Mouse (Mus musculus) v-Abl transformed pro-B cells (cell line): Measurements from ENCODE around the gene H2afy2.

Source experiments
- in situ Hi-C, 2 experiments: fragments of 400-800 bp; cut with MboI; formaldehyde crosslinking; loops; one replicate each; pipeline ENCODE4 v1.15.1; 2025; ENCODE audit not compliant: unreplicated experiment in 2 of 2

H2afy2 gene

DNA sequence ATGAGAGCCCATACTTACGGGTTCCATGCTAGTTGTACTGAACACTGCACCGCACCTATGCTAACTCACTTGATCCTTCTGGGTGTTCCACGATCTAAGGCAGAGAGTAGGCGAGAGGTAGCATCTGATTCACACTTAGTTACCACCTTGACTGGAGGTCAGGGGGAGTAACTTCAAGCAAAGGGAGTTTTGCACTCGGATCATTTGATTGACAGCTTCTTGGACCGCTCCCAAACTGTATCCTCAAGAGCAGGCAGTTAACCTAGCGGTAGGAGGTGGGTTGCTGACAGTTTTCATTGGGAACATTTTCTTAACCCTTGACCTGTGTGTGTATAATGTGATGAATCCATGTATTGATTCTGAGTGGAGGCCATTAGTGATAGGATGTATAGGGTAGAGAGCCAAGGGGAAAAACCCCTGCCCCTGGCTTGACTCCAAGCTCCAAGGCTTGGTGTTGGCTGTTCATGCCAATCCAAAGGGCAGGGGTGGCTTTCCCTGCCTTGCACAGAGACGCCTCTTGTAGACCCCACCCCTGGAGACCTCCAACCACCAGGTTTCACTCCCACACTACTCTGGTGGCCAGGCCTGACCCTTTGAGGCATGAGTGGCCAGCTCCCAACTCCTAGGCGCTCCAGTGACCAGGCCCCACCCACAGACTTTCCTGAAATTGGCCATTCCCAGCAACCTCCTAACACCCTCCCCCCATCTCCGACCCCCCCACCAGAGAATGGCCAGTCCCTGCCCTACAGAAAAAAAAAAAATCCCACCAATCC, 3.8 kb upstream of the H2afy2 start:
- in situ Hi-C loops = no loop called here

DNA sequence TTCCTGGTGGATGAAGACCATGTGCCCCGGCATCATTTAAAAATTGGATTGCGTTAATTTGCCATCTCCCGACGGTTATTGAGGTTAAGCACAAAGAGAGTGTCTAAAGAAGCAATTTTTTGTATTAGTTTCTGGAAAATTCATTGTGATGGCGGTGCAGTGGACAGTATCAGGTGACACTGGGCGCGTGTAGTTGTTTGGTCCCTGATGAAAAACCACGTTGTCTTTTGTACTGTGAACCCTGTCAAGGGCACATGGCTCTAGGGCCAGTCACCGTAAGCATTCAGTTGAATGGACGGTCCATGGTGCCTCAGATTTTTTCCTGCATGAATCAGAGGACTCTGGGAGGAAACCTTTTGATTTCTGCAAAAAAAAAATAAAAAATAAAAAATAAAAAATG, 467 bp upstream of the H2afy2 start:
- in situ Hi-C loops = no loop called here

DNA sequence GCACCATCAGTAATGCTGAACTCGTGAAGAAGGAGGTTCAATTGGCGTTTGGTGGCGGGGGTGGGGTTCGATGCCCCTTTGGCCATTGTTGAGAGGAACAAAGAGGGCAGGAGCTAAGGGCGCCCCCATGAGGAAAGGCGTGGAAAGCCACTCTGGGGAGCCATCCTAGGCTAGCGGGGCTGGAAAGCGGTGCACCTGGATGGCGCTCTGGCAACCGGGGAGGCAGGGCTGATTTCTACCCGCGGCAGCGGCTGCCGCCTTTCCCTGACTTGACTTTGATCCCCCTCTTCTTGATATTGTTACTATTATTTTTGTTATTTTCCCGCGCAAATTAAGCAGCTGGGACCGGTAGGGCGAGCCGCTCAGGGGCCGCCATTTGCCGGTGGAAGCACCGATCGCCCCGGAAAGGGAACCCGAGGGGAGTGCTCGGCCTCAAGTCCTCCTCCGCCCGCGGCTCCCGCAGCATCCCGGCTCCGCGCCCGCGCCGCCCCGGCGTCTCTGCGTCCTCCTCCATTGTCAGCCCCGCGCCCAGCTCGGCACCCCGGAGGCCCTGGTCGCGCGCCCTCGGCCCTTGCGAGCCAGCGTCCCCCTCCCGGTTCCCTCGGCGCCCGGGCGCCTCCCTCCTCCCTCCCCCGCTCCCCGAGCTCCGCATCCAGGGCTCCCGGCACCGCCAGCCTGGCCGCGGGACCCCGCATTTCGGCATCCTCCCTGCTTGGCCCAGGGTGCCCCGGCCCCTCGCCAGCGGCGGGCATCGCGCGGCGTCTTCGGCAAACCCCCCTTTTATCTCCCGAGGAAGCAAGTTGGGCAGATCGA, 942 bp downstream of the H2afy2 start:
- in situ Hi-C loops = no loop called here

DNA sequence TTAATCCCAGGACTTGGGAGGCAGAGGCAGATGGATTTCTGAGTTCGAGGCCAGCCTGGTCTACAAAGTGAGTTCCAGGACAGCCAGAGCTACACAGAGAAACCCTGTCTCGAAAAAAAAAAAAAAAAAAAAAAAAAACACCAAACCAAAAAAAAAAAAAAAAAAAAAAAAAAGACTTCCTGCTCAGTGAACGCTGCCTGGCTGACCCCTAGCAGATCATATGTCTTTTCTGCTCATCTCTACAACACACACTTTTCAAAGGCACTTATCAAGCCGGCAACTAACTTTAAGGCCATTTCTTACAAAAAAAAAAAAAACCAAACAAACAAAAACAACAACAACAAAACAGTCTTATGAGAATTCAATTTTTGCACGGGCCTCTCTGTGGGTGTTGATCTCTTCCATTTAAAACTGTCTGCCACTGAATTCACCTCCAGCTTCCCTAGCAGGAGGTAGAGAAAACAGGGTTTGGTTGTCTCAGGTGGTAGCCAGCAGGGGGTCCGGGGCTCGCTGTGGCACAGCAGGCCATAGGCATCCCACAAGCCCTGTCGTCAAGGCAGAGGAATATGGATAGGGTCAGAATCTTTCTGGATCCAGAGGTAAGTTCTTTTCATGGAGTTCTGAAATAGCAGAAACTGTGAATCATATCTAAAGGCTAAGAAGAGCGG, 2.4 kb downstream of the H2afy2 start:
- in situ Hi-C loops = no loop called here

DNA sequence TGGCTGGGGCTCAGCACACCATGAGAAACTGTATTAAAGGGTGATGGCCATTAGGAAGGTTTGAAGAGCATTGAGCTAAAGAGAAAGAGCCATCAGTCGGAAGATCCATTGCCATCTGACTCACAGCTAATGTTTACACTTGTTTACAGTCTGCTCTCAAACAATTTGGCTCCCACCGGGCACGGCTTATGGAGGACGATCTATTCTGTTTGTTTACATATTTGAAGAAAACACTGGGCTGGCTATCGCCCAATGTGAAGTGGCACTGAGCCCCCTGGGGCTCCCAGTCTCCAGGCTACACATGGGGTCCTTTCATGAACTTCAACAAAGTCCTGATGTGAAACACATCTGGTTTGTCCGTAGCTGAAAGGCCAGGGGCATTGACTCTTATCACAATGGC, 17.1 kb downstream of the H2afy2 start:
- in situ Hi-C loops = no loop called here

DNA sequence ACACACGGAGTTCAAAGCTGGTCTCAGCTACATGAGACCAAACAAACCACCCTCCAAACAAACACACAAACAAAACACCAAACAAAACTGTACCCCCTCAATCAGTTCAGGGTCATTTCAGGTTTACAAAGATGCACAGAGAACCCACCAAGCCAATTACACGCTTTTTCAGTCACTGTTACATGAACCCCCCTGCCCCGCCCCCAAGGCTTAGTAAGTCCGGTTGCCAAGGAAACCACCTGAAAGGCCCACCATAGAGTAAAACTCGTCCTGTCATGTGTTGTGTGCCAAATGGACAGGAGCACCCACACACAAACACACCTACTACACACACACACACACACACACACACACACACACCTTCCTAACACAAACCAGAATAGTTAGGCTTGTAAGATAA, 18.4 kb downstream of the H2afy2 start:
- in situ Hi-C loops = no loop called here

DNA sequence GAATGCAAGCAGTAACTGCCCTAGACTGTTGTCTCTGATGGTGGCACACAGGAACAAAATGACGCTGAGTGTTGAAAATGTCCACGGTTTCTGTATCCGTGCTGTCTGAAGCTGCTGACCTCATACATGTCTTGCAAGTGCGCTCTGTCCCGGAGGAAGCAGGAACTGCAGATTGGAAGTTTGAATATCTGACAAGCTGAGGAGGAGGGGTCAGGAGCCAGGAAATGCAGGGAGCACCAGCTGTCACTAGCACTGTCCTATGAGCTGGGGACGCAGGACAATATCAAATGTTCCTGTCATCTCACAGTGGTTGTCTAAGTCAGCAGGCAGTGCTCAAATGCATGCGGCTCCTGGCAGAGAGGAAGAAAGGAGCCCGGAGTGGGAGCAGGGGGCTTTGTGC, 19.3 kb downstream of the H2afy2 start:
- in situ Hi-C loops = no loop called here

DNA sequence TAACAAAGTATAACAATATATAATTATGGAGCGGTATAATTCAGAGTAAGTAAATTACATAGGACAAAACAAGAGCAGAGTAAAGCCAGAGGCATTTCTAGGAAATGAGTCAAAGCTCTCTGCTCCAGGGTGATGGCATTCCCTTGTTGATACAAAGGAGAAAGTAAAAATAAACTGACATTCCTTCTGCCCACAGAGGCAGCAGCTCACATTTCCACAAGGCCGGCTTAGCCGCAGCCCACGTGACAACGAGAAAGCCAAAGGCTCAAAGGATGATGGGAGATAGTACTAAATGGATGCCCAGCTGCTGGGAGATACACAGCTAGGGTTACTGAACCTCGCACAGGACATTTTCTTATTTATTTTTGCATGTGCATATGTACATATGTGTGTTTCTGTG, 24.1 kb downstream of the H2afy2 start:
- in situ Hi-C loops = no loop called here

DNA sequence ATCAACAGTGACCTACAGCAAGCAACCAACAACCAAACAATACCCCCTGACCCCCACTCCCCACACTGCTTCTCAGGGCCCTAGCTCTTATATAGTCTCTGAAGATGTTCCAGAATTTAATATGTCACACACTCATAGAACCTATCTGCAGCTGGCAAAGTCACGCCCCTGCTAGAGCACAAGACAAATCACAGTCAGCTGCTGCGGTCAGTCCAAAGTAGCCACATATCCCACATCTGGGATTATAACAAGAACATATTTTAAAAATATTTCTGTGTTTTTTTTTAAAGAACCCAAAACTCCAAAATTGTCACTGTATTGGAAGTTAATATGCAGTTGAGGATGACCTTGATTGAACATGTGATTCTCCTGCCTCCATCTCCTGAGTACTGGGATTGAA, 25.0 kb downstream of the H2afy2 start:
- in situ Hi-C loops = no loop called here

DNA sequence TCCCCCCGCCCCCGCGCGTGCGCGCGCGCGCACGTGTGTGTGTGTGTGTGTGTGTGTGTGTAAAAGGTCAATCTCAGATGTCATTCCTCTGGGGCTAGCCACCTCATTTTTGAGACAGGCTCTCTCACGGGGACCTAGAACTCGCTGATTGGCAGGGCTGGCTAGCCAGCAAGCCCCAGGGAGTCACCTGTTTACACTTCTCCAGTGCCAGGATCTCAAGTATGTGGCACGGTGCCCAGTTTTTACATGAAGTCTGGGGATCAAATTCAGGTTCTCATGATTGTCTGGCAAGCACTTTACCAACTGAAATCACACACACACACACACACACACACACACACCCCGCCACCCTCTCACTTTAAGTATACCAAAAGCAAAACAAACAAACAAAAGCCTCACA, 26.9 kb downstream of the H2afy2 start:
- in situ Hi-C loops = no loop called here

DNA sequence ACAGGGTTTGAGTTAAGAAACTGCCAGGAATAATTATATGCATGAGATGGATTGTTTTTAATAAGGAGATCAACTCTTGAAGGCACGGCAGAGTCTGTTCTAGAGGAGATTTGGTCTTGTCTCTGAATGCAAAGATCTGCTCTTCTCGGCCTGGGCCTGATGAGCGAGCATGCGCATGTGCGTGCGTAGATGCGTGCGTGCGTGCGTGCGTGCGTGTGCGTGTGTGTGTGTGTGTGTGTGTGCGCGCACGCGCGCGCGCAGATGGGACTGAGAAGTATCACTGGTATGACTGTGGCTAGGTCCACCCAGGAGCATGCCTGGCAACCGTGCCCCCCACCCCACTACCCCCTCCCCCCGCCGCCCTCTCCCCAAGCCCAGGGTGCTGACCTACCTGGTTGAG, 30.9 kb downstream of the H2afy2 start:
- in situ Hi-C loops = no loop called here

DNA sequence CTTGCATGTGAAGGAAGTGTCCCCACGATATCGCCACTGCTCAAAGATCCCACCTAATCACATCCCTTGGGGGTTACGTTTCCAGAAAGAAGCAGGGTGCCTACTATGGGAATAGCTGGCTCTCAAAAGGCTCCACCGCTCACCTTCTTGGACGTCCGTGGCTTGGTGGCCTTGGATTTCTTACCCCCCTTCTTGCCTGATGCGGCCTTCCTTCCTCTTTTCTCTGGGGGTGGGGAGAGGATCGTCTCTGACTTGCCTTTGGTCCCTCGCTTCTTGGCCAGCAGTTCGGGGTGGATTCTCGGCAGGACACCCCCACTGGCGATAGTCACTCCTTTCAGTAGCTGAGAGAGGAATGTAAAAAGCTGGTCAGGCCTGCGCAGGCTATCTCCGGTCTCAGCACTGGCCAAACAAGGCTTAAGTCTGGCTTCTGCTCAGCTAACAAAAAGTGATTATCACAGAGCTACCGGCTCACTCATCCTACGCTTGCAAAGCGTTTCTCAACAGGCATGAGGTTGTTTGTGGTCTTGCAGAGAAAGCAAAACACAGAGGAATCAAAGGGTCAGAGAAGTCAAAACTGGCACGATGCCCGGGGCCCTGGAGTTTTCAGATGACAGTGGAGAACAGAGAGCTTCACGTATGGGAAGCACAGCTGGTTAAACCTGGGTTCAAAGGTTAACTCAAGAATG, 32.3 kb downstream of the H2afy2 start:
- in situ Hi-C loops = no loop called here

DNA sequence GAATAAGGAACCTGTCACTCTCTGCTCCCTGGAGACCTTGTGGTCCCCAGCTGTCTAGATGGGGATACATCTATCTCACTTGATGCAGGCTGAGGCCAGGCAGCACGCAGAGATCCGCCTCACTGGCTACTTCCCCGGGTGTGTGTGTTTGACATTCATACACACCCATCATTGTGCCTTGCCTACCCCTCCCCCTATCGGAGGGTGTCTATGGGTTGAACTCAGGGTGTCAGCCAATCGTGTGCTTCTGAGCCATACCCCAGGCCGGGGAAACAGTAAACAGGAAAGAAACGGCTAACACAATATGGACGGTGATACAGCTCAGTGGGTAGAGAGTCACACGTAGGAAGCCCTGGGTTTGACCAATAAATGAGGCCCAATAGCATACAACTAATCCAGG, 33.9 kb downstream of the H2afy2 start:
- in situ Hi-C loops = no loop called here

DNA sequence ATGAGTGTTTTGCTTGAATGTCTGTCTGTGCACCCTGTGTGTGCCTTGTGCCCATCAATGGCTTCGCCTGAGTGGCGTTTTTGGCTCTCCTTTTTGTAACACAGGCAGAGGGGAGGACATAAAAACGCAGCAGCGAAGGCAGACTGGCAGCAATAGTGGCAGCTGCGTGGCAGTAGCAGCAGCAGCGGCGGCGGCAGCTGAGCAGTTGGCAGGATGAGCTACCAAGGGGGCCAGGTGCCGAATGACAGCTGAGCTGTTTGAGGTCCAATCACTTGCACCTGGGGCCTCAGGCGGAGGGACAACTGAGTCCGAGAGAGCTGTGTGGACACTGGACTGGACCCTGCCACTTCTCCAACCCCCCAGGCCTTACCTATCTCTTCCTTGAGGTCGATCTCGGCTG, 36.6 kb downstream of the H2afy2 start:
- in situ Hi-C loops = loop anchor here in 1 of 2 experiments (25.0 kb wide), 1 partner anchor 960 kb away; no protein-coding TSS in a partner anchor

DNA sequence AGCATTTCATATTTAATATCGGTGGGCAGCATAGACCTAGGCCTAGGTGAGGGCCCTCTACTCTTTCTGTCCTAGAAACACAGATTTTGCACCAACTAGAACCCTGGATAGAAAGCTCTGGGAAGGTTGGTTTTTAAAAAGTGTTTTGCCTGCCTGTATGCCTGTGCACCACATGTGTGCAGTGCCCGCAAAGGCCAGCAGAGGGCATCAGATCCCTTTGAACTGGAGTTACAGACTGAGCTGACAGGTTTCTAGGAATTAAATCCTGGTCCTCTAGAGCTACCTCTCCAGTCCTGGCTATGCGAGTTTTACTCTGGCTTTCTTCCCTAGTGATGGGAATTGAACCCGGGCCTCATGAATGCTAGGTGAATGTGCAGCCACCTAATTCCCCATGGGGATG, 38.8 kb downstream of the H2afy2 start:
- in situ Hi-C loops = loop anchor here in 1 of 2 experiments (25.0 kb wide), 1 partner anchor 958 kb away; no protein-coding TSS in a partner anchor

DNA sequence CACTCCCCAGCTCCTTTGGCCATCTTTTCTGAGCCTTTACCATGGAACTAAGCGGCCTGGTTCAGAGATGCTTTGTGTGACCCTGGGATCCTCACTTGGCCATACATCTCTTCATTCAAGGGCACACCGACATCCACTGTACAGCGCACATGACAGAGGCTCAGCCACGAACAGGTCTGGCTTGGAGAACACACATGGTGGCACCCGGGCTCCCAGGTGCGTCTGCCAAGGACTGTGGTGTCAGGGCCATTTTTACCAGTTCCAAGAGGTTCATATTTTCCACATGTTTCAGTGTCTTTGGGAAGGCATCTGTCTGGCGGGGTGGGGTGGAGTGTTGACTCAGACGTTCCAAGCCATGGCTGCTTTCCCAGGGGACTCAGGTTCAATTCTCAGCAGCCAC, 41.6 kb downstream of the H2afy2 start:
- in situ Hi-C loops = loop anchor here in 1 of 2 experiments (25.0 kb wide), 1 partner anchor 955 kb away; no protein-coding TSS in a partner anchor

DNA sequence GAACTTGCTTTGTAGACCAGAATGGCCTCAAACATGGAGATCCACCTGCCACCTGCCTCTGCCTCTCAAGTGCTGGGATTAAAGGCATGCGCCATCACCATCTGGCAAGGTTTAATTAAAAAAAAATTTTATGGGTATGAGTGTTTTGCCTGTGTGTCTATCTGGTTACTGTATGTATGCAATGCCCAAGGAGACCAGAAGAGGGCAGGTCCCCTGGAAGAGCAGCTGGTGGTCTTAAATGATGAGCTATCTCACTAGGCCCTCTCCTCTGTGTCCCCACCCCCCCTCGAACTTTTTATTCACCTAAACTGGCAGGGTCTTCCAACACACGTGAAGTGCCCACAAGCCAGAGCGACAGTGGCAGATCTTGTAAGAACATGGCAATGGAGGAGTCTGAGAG, 42.1 kb downstream of the H2afy2 start:
- in situ Hi-C loops = loop anchor here in 1 of 2 experiments (25.0 kb wide), 1 partner anchor 955 kb away; no protein-coding TSS in a partner anchor

DNA sequence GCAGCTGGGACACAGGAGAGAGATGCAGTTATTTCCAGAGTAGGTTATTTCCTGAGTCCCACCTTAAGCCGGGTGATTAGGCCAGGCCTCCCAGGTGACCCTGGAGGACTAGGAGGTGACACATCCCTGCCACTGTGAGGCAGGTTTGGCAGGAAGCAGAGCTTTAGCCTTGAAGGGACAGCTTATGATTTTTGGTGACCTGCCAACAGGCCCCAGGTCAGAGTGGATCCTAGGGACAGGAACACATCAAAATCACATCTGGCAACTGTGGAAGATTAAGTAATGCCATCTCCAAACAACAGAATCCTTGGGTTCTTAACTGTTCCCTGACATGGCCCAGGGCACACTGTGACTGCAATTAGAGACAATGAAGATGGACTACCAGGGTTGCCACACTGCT, 42.6 kb downstream of the H2afy2 start:
- in situ Hi-C loops = loop anchor here in 1 of 2 experiments (25.0 kb wide), 1 partner anchor 954 kb away; no protein-coding TSS in a partner anchor

DNA sequence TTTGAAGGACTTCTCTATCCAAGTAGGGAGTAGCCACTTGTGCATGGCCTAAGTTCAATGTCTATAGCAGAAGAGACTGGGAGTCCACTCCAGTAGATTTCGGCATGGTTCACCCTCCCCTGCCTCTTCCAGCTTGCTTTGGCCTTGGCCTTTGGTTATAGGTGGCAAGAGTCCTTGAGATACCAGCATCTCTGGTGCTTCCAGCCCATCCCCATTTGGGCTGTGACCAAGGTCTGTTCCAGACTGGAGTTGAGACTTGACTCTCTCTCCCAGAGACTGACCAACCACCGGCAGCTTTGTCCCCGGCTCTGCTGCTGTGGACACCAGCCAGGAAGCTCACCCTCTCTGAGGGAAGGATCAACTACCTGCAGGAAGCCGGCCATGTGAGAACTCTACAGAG, 45.8 kb downstream of the H2afy2 start:
- in situ Hi-C loops = loop anchor here in 1 of 2 experiments (25.0 kb wide), 1 partner anchor 951 kb away; no protein-coding TSS in a partner anchor

DNA sequence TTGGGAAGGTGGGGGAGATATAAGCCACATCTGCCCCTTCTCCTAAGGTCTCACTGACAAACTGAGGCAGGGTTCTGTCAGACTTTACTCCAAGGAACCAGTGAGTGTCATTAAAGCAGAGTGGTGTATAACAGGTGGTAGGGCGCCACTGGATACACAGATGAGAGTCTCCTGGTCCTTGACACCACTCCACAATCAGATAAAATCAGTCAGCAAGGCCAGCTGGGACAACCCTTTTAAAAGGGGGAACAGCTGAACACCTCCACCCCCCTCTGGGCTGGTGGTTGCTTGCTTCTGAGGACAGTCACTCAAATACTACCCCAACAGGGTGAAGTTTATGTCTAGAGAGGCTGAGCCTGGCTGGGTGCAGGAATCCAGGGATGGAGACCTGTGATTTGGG, 46.4 kb downstream of the H2afy2 start:
- in situ Hi-C loops = loop anchor here in 1 of 2 experiments (25.0 kb wide), 1 partner anchor 950 kb away; no protein-coding TSS in a partner anchor
